Mouse (Mus musculus) kidney, embryonic 14.5 days (tissue): ENCODE results near the gene Zfp810. TPM values are rescaled to one million over a fixed set of nuclear protein-coding genes. Genes with fewer than 3 reads are reported as not detected.
A peak's percentile ranks its signal among the peaks of the same experiment; 100 is the strongest.

ENCODE experiments used
- ATAC-seq: fragments of 200-750 bp; cut with Nextera tagmentation; 2 replicates; pipeline ENCODE4 v1.8.0; 2017; ENCODE audit warnings: moderate number of reproducible peaks, mild to moderate bottlenecking, moderate TSS enrichment, moderate library complexity; ENCODE audit not compliant: low FRiP score, low TSS enrichment
- H3K27ac ChIP-seq: fragments of 300-500 bp; sonication (generic); 2 replicates; pipeline ENCODE4 v1.5.1; 2014; ENCODE audit warnings: low read depth, mild to moderate bottlenecking, low read length, moderate library complexity, mixed read lengths
- H3K27me3 ChIP-seq: fragments of 300-500 bp; sonication (generic); 2 replicates; pipeline ENCODE4 v1.6.1; 2014; ENCODE audit warnings: mild to moderate bottlenecking, low read length; ENCODE audit not compliant: control insufficient read depth, insufficient read depth
- H3K36me3 ChIP-seq: fragments of 300-500 bp; sonication (generic); 2 replicates; pipeline ENCODE4 v1.6.1; 2014; ENCODE audit warnings: low read length, mixed read lengths; ENCODE audit not compliant: control insufficient read depth, insufficient read depth
- H3K4me1 ChIP-seq: fragments of 300-500 bp; sonication (generic); 2 replicates; pipeline ENCODE4 v1.6.1; 2014; ENCODE audit warnings: low read length, mixed read lengths; ENCODE audit not compliant: control insufficient read depth, insufficient read depth
- H3K4me2 ChIP-seq: fragments of 300-500 bp; sonication (generic); replicated peaks from 2 replicates; pipeline ENCODE4 v1.6.1; 2014; ENCODE audit warnings: low read depth, mild to moderate bottlenecking, low read length
- H3K4me3 ChIP-seq: fragments of 300-500 bp; sonication (generic); 2 replicates; pipeline ENCODE4 v1.5.1; 2014; ENCODE audit warnings: mild to moderate bottlenecking, low read length
- H3K9ac ChIP-seq: fragments of 300-500 bp; sonication (generic); 2 replicates; pipeline ENCODE4 v1.6.1; 2014; ENCODE audit warnings: low read depth, mild to moderate bottlenecking, low read length, moderate library complexity
- H3K9me3 ChIP-seq: fragments of 300-500 bp; sonication (generic); 2 replicates; pipeline ENCODE4 v1.6.1; 2016; ENCODE audit warnings: low read length; ENCODE audit not compliant: control insufficient read depth
- WGBS: fragments of 180-500 bp; shearing (Covaris S2); extraction: QIAGEN DNeasy Blood & Tissue Kit; methylation state at CpG from one replicate; pipeline ENCODE4 v1.1.7; 2014; 5-methylcytosine and 5-hydroxymethylcytosine counted together
- polyA plus RNA-seq: library from polyadenylated mRNA; unstranded; fragments of >200 nt; fragmentation: Nextera tagmentation; extraction: Ambion mirVana; gene quantifications from 2 replicates; pipeline ENCODE4 v1.2.1, GENCODE M21; 2014

Gene Zfp810
- polyA plus RNA-seq, 1 experiment from 2014 or later: 28.8 TPM

- H3K27ac ChIP-seq: no peak overlapping the region
- H3K36me3 ChIP-seq: peaks cover 56% of the 10 kb centered on the region
- no peak for ATAC-seq
- H3K4me2 ChIP-seq: no peak overlapping the region
- H3K9ac ChIP-seq: no peak overlapping the region
- no peak overlapping the region for H3K4me3 ChIP-seq
- H3K9me3 ChIP-seq: no peaks in the 10 kb centered on the region
- no peaks in the 10 kb centered on the region for H3K27me3 ChIP-seq
- 100% methylated on average over 1 of the region's 1 CpGs for WGBS
- H3K4me1 ChIP-seq: peaks cover 8% of the 10 kb centered on the region
Measured at GRCm38 (mm10) chr9:22302199-22302598, 5.2 kb downstream of the Zfp810 start.

GRCm38 (mm10) chr9:22278733-22279132, 28.7 kb downstream of the Zfp810 start:
- H3K4me3 ChIP-seq: no peak overlapping the region
- no peaks in the 10 kb centered on the region for H3K27me3 ChIP-seq
- no peaks in the 10 kb centered on the region for H3K4me1 ChIP-seq
- ATAC-seq: no peak
- H3K4me2 ChIP-seq: no peak overlapping the region
- WGBS: 99% methylated on average over 4 of the region's 4 CpGs
- H3K27ac ChIP-seq: no peak overlapping the region
- H3K36me3 ChIP-seq: peaks cover 70% of the 10 kb centered on the region
- H3K9ac ChIP-seq: no peak overlapping the region
- H3K9me3 ChIP-seq: peaks cover 68% of the 10 kb centered on the region

GRCm38 (mm10) chr9:22268886-22269285, 38.6 kb downstream of the Zfp810 start:
- Histone ChIP-seq H3K27me3 (no peaks in the 10 kb centered on the region), H3K36me3 (peaks cover 3% of the 10 kb centered on the region; the same call in 1 of the 2 replicates), H3K9me3 (peaks cover 9% of the 10 kb centered on the region; the same call in 1 of the 2 replicates), H3K4me2 (no peak overlapping the region), H3K4me3 (no peak overlapping the region), H3K9ac (no peak overlapping the region), H3K4me1 (no peaks in the 10 kb centered on the region), H3K27ac (no peak overlapping the region)
- no peak for ATAC-seq
- WGBS: 95% methylated on average over 1 of the region's 1 CpGs

- H3K9ac ChIP-seq: no peak overlapping the region
- H3K27me3 ChIP-seq: no peaks in the 10 kb centered on the region; the same call in 1 of the 2 replicates
- no peak overlapping the region for H3K4me2 ChIP-seq
- H3K27ac ChIP-seq: no peak overlapping the region
- H3K4me3 ChIP-seq: no peak overlapping the region
- 80% methylated on average over 10 of the region's 10 CpGs for WGBS
- no peaks in the 10 kb centered on the region for H3K4me1 ChIP-seq
- peaks cover 2% of the 10 kb centered on the region; the same call in 1 of the 2 replicates for H3K9me3 ChIP-seq
- no peak for ATAC-seq
- H3K36me3 ChIP-seq: no peaks in the 10 kb centered on the region
Measured at GRCm38 (mm10) chr9:22262611-22263010, 44.8 kb downstream of the Zfp810 start.

GRCm38 (mm10) chr9:22261594-22261993, 45.9 kb downstream of the Zfp810 start:
- H3K4me1 ChIP-seq: no peaks in the 10 kb centered on the region
- no peaks in the 10 kb centered on the region; the same call in 1 of the 2 replicates for H3K27me3 ChIP-seq
- no peak overlapping the region for H3K9ac ChIP-seq
- peaks cover 2% of the 10 kb centered on the region; the same call in 1 of the 2 replicates for H3K9me3 ChIP-seq
- H3K36me3 ChIP-seq: no peaks in the 10 kb centered on the region
- WGBS: 78% methylated on average over 1 of the region's 1 CpGs
- no peak for ATAC-seq
- no peak overlapping the region for H3K4me3 ChIP-seq
- H3K27ac ChIP-seq: no peak overlapping the region
- no peak overlapping the region for H3K4me2 ChIP-seq

GRCm38 (mm10) chr9:22260092-22260422, 47.4 kb downstream of the Zfp810 start:
- ATAC-seq: no peak; the same call in 1 of the 2 replicates
- Histone ChIP-seq H3K27ac (no peak overlapping the region), H3K36me3 (peaks cover 6% of the 10 kb centered on the region), H3K9me3 (peaks cover 10% of the 10 kb centered on the region), H3K4me2 (peak overlapping the region; percentile 69), H3K9ac (no peak overlapping the region), H3K4me3 (peak overlapping the region; percentile 73), H3K4me1 (no peaks in the 10 kb centered on the region), H3K27me3 (no peaks in the 10 kb centered on the region; the same call in 1 of the 2 replicates)
- WGBS: 27% methylated on average over 3 of the region's 3 CpGs

- ATAC-seq: peak; percentile 97
- H3K27ac ChIP-seq: 0 out of 2 replicates have a peak within 1 kb of the TSS, but pooled peaks have one; percentile 17
- peak within 1 kb of the TSS; percentile 69 for H3K4me2 ChIP-seq
- peaks cover 10% of the 10 kb centered on the region for H3K9me3 ChIP-seq
- no peaks in the 10 kb centered on the region; the same call in 1 of the 2 replicates for H3K27me3 ChIP-seq
- 1% methylated on average over 35 of the region's 35 CpGs for WGBS
- H3K9ac ChIP-seq: peak within 1 kb of the TSS; percentile 83
- no peaks in the 10 kb centered on the region for H3K4me1 ChIP-seq
- peak within 1 kb of the TSS; percentile 73 for H3K4me3 ChIP-seq
- peaks cover 9% of the 10 kb centered on the region for H3K36me3 ChIP-seq
Measured at GRCm38 (mm10) chr9:22259184-22260091, 48.0 kb downstream of the Zfp810 start, which contains the start of gene Zfp599. Gene Zfp599 (minus strand): TSS chr9:22259895.

- no peak for ATAC-seq
- Histone ChIP-seq H3K27ac (no peak overlapping the region), H3K4me3 (peak overlapping the region; percentile 73), H3K9ac (peak overlapping the region; percentile 83), H3K27me3 (no peaks in the 10 kb centered on the region; the same call in 1 of the 2 replicates), H3K9me3 (peaks cover 14% of the 10 kb centered on the region), H3K36me3 (peaks cover 14% of the 10 kb centered on the region), H3K4me1 (no peaks in the 10 kb centered on the region), H3K4me2 (peak overlapping the region; percentile 69)
- 80% methylated on average over 8 of the region's 8 CpGs for WGBS
Measured at GRCm38 (mm10) chr9:22258784-22259183, 48.7 kb downstream of the Zfp810 start.

GRCm38 (mm10) chr9:22256579-22256978, 50.9 kb downstream of the Zfp810 start:
- WGBS: 93% methylated on average over 4 of the region's 4 CpGs
- H3K9ac ChIP-seq: no peak overlapping the region
- no peaks in the 10 kb centered on the region; the same call in 1 of the 2 replicates for H3K27me3 ChIP-seq
- no peak overlapping the region for H3K27ac ChIP-seq
- H3K36me3 ChIP-seq: peaks cover 32% of the 10 kb centered on the region
- H3K4me3 ChIP-seq: no peak overlapping the region
- H3K4me1 ChIP-seq: no peaks in the 10 kb centered on the region
- peaks cover 20% of the 10 kb centered on the region for H3K9me3 ChIP-seq
- no peak overlapping the region for H3K4me2 ChIP-seq
- ATAC-seq: no peak
